Mouse (Mus musculus) myocyte (in vitro differentiated cells): ENCODE measurements around the gene Slc35e3.

Experiments
- CEBPB ChIP-seq: IDR thresholded peaks from 2 replicates; pipeline ENCODE4 v1.6.1; 2011; ENCODE audit warnings: mild to moderate bottlenecking, moderate library complexity; ENCODE audit not compliant: poor library complexity, insufficient read depth, severe bottlenecking
- E2F4 ChIP-seq: IDR thresholded peaks from one replicate; pipeline ENCODE4 v1.6.1; 2011; ENCODE audit warnings: mild to moderate bottlenecking, control low read depth, moderate library complexity; ENCODE audit not compliant: insufficient read depth
- MAX ChIP-seq: IDR thresholded peaks from one replicate; pipeline ENCODE4 v1.6.1; 2011; ENCODE audit warnings: low read depth, mild to moderate bottlenecking, control low read depth
- MYOD1 ChIP-seq, 3 experiments: IDR thresholded peaks; one replicate each; pipeline ENCODE4 v1.6.1; 2011; ENCODE audit warnings: control low read depth in 2 of 3, low read depth in 2 of 3, mild to moderate bottlenecking in 2 of 3, moderate library complexity in 1 of 3; ENCODE audit not compliant: insufficient read length in 2 of 3, control insufficient read depth in 1 of 3
- POLR2A ChIP-seq: IDR thresholded peaks from one replicate; pipeline ENCODE4 v1.6.1; 2011; ENCODE audit warnings: low read depth, mild to moderate bottlenecking, control low read depth, moderate library complexity; ENCODE audit not compliant: insufficient read length
- SRF ChIP-seq: IDR thresholded peaks from one replicate; pipeline ENCODE4 v1.6.1; 2011; ENCODE audit warnings: low read depth; ENCODE audit not compliant: control insufficient read depth, insufficient read length
- TCF12 ChIP-seq: IDR thresholded peaks from one replicate; pipeline ENCODE4 v1.6.1; 2011; ENCODE audit warnings: mild to moderate bottlenecking, control low read depth; ENCODE audit not compliant: poor library complexity, insufficient read depth, severe bottlenecking
- USF1 ChIP-seq: IDR thresholded peaks from one replicate; pipeline ENCODE4 v1.6.1; 2011; ENCODE audit warnings: low read depth, mild to moderate bottlenecking, control low read depth, moderate library complexity

- TF ChIP-seq POLR2A, result no peak
- TF ChIP-seq USF1, result no peak
- no peak for TF ChIP-seq E2F4
- TF ChIP-seq MAX, result no peak
- TF ChIP-seq SRF, result no peak
- TF ChIP-seq CEBPB, result no peak
- TF ChIP-seq TCF12, result no peak
- no peak for TF ChIP-seq MYOD1 (IDR thresholded peaks at IDR 0.05; ENCODE audit: control insufficient read depth in 1 of 3, insufficient read length in 2 of 3, low read depth in 2 of 3)
These were observed 33.6 kb upstream of the Slc35e3 start for GRCm38 (mm10) chr10:117779581-117780305.
